ENCODE assay signal across 24 mouse cellular contexts in genomic region chr13:43936504-43936903, GRCm38 (mm10).
A peak's percentile ranks its signal among the peaks of the same experiment; 100 is the strongest.
DNase-seq lines count a peak whose midpoint lies in the region; ATAC-seq and TF ChIP-seq lines count a peak whose summit lies in the region.
"Had no signal": no experiment of that assay in that cellular context is flagged by ENCODE, and none has a peak within 500 bp of the region (broad histone marks: within the 10 kb centered on the region; RNA-seq: fewer than 3 reads in every experiment).

No protein-coding gene starts in this region.

- TF ChIP-seq CTCF in midbrain, postnatal 0 days (IDR thresholded peaks at IDR 0.05) = no peak

- H3K4me2 ChIP-seq in midbrain, postnatal 0 days (ENCODE audit: low read depth, low read length, poor library complexity, severe bottlenecking) = no peak overlapping the region
- no peak overlapping the region for H3K4me2 ChIP-seq in forebrain, embryonic 11.5 days (ENCODE audit: low read depth, low read length, severe bottlenecking)
- H3K4me2 ChIP-seq: heart, embryonic 11.5 days; limb, embryonic 12.5 days; liver, embryonic 15.5 days; stomach, embryonic 15.5 days had no signal

- intact Hi-C loops in left cerebral cortex, postnatal 14 days (cut with DNase I) = no loop called here

- 38% methylated on average over 4 of the region's 4 CpGs for WGBS in midbrain, embryonic 10.5 days
- WGBS in midbrain, postnatal 0 days = 16% methylated on average over 4 of the region's 4 CpGs
- 13% methylated on average over 4 of the region's 4 CpGs for WGBS in forebrain, embryonic 11.5 days
- 62% methylated on average over 4 of the region's 4 CpGs for WGBS in limb, embryonic 10.5 days

- no peak overlapping the region for H3K4me3 ChIP-seq in midbrain, embryonic 10.5 days
- H3K4me3 ChIP-seq in midbrain, postnatal 0 days (ENCODE audit: low read depth, low read length) = no peak overlapping the region
- H3K4me3 ChIP-seq in forebrain, embryonic 11.5 days (ENCODE audit: low read depth, low read length) = no peak overlapping the region
- no peak overlapping the region for H3K4me3 ChIP-seq in limb, embryonic 10.5 days
- H3K4me3 ChIP-seq: limb, embryonic 12.5 days; liver, embryonic 15.5 days; stomach, embryonic 15.5 days had no signal

- peaks cover 5% of the 10 kb centered on the region; the same call in 1 of the 2 replicates for H3K9me3 ChIP-seq in midbrain, embryonic 10.5 days (replicated peaks)
- H3K9me3 ChIP-seq in midbrain, postnatal 0 days (ENCODE audit: low read length) = no peaks in the 10 kb centered on the region
- H3K9me3 ChIP-seq in forebrain, embryonic 11.5 days (ENCODE audit: control insufficient read depth, low read length) = no peaks in the 10 kb centered on the region; the same call in 1 of the 2 replicates
- H3K9me3 ChIP-seq in limb, embryonic 10.5 days (replicated peaks) = no peaks in the 10 kb centered on the region
- H3K9me3 ChIP-seq: G1E; limb, embryonic 12.5 days; liver, embryonic 15.5 days; stomach, embryonic 15.5 days had no signal

- peak; percentile 18 for DNase-seq in midbrain, embryonic 10.5 days (ENCODE audit: low spot score)
- DNase-seq in midbrain, postnatal 0 days (ENCODE audit: low spot score) = no peak
- DNase-seq in forebrain, embryonic 11.5 days (ENCODE audit: low spot score) = peak; percentile 86
- no peak for DNase-seq in limb, embryonic 10.5 days (ENCODE audit: low spot score)
- peak; percentile 96 for DNase-seq in retina, postnatal 1 day
- no peak for DNase-seq in layer of hippocampus, adult 9-10 months (ENCODE audit: low spot score)
- DNase-seq in gastrocnemius, postnatal 25 days = no peak
- no peak for DNase-seq in left cerebral cortex, postnatal 14 days (ENCODE audit: low spot score in 2 of 2)
- DNase-seq: adrenal gland, postnatal 25 days; cerebellum, postnatal 10 days; gastrocnemius, postnatal 36 days; heart, postnatal 36 days; kidney, postnatal 14 days; layer of hippocampus, adult 9-11 months; lung, postnatal 10 days; right cerebral cortex, adult 18-20 months; spleen, adult 18-20 months had no signal

- H3K36me3 ChIP-seq in midbrain, embryonic 10.5 days = no peaks in the 10 kb centered on the region
- no peaks in the 10 kb centered on the region for H3K36me3 ChIP-seq in midbrain, postnatal 0 days (ENCODE audit: insufficient read depth, low read length)
- no peaks in the 10 kb centered on the region for H3K36me3 ChIP-seq in forebrain, embryonic 11.5 days (ENCODE audit: control insufficient read depth, insufficient read depth, low read length)
- H3K36me3 ChIP-seq in limb, embryonic 10.5 days = no peaks in the 10 kb centered on the region
- H3K36me3 ChIP-seq: G1E; limb, embryonic 12.5 days; liver, embryonic 15.5 days; stomach, embryonic 15.5 days had no signal

- no peak overlapping the region; the same call in 1 of the 2 replicates for H3K27ac ChIP-seq in midbrain, embryonic 10.5 days (replicated peaks)
- H3K27ac ChIP-seq in midbrain, postnatal 0 days (ENCODE audit: low read depth, low read length) = no peak overlapping the region
- peak overlapping the region; percentile 57; the same call in 1 of the 2 replicates for H3K27ac ChIP-seq in forebrain, embryonic 11.5 days (ENCODE audit: low read depth, low read length)
- H3K27ac ChIP-seq in limb, embryonic 10.5 days = peak overlapping the region; percentile 36; the same call in 1 of the 2 replicates
- H3K27ac ChIP-seq: limb, embryonic 12.5 days; liver, embryonic 15.5 days; stomach, embryonic 15.5 days had no signal

- H3K27me3 ChIP-seq in midbrain, embryonic 10.5 days (ENCODE audit: low read depth, poor library complexity, severe bottlenecking) = 0 out of 2 replicates have a peak, but pooled peaks cover 13% of the 10 kb centered on the region
- no peaks in the 10 kb centered on the region for H3K27me3 ChIP-seq in midbrain, postnatal 0 days (ENCODE audit: insufficient read depth, low read length)
- no peaks in the 10 kb centered on the region for H3K27me3 ChIP-seq in forebrain, embryonic 11.5 days (ENCODE audit: control insufficient read depth, insufficient read depth, low read length)
- H3K27me3 ChIP-seq in limb, embryonic 10.5 days (ENCODE audit: low read depth, poor library complexity, severe bottlenecking) = no peaks in the 10 kb centered on the region
- H3K27me3 ChIP-seq: limb, embryonic 12.5 days; liver, embryonic 15.5 days; stomach, embryonic 15.5 days had no signal

- peaks cover 38% of the 10 kb centered on the region for H3K4me1 ChIP-seq in midbrain, embryonic 10.5 days
- no peaks in the 10 kb centered on the region; the same call in 1 of the 2 replicates for H3K4me1 ChIP-seq in midbrain, postnatal 0 days (ENCODE audit: insufficient read depth, low read length)
- H3K4me1 ChIP-seq in forebrain, embryonic 11.5 days (replicated peaks; ENCODE audit: control insufficient read depth, insufficient read depth, low read length) = peaks cover 9% of the 10 kb centered on the region
- H3K4me1 ChIP-seq in limb, embryonic 10.5 days = peaks cover 37% of the 10 kb centered on the region
- H3K4me1 ChIP-seq: liver, embryonic 15.5 days; stomach, embryonic 15.5 days had no signal

- no peak for ATAC-seq in midbrain, postnatal 0 days (ENCODE audit: low FRiP score)
- peak; percentile 89 for ATAC-seq in forebrain, embryonic 11.5 days (replicated peaks; ENCODE audit: low FRiP score)
- ATAC-seq: activated CD4-positive, CD25-positive, alpha-beta regulatory T cell, adult 4 months; intestine, postnatal 0 days had no signal

- no peak overlapping the region for H3K9ac ChIP-seq in midbrain, postnatal 0 days (replicated peaks; ENCODE audit: low read length, poor library complexity, severe bottlenecking)
- no peak overlapping the region for H3K9ac ChIP-seq in forebrain, embryonic 11.5 days (ENCODE audit: low read length)
- H3K9ac ChIP-seq: limb, embryonic 12.5 days; liver, embryonic 15.5 days; stomach, embryonic 15.5 days had no signal

Comparison
In these comparisons a context has a peak if more than half of its experiments do, and no peak if none do; other contexts are left out.
1. DNase-seq: peak in midbrain, embryonic 10.5 days (single experiment), forebrain, embryonic 11.5 days (single experiment) and retina, postnatal 1 day (single experiment); none in midbrain, postnatal 0 days (single experiment), limb, embryonic 10.5 days (single experiment), layer of hippocampus, adult 9-10 months (single experiment), gastrocnemius, postnatal 25 days (single experiment) and left cerebral cortex, postnatal 14 days (0 of 2).
2. H3K27ac ChIP-seq: peak in forebrain, embryonic 11.5 days (single experiment) and limb, embryonic 10.5 days (single experiment); none in midbrain, embryonic 10.5 days (single experiment) and midbrain, postnatal 0 days (single experiment).